Mouse (Mus musculus) large intestine, adult 2 months (tissue): ENCODE data around the gene Gm20683. TPM values are rescaled to one million over a fixed set of nuclear protein-coding genes. Genes with fewer than 3 reads are reported as not detected.

Experiments used
- DNase-seq: peaks from one replicate; pipeline ENCODE4 v3.0.0-alpha.2; 2012; ENCODE audit warnings: low read depth, low spot score
- WGBS: fragments of 180-500 bp; shearing (Covaris S2); methylation state at CpG from one replicate; pipeline ENCODE4 v1.1.7; 2018; 5-methylcytosine and 5-hydroxymethylcytosine counted together
- polyA plus RNA-seq: library from polyadenylated mRNA; depleted of rRNA; stranded (reverse); fragments of >200 nt; gene quantifications from 2 replicates; pipeline ENCODE4 v1.2.3, GENCODE M21; 2012

Gene Gm20683
- polyA plus RNA-seq, 1 experiment = 22.2 TPM

DNA sequence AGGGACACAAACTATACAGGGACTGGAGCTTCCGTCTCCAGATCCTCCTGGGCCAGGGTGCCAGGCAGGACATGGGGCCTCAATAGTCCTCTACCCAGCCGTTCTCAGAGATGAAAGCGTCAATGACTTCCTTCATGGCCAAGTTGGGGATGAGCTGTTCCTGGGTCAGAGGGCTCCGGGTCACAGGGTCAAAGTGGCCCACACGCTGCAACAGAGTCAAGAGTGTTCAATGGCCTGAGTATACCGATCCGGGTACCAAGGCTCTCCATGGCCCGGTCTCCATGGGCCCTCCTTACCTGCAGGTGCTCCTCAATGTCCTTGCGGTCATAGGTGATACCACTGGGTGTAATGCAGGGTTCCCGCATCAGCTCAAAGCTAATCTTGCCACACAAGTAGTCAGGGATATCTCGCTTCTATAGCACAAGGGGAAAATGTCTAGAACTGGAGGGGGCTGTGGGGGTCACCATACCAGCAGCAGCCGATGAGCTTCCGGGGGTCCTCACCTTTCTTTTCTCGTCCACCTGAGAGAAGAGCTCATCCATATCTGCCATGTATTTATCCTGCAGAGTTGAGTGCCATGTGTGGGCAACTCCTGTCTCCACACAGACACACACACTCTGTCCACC, 10.6 kb downstream of the Gm20683 start:
- WGBS = 81% methylated on average over 14 of the region's 14 CpGs
- no peak for DNase-seq

DNA sequence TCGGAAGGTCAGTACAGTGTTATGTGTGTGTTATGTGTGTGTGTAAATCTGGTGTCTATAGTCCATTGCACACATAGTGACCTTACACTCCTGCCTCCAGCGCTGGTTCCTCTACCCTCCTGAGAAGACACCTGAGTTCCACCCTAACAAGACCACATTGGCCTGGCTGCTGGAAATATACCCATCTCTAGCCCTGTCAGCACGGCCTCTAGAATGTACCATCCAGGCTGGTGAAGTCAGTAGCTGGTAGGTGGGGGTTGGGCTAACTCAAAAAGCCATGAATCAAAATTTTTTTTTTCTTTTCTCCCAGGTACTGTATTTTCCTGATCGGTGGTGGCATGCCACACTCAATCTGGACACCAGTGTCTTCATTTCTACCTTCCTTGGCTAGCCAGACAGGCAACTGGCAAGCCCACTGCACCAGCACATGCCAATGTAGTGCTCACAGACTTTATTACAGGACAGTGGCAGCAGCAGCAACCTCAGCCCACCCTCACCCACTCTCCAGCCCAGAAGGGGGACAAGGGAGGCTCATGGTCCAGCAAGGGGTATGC, 11.3 kb downstream of the Gm20683 start:
- WGBS = 71% methylated on average over 4 of the region's 4 CpGs
- no peak for DNase-seq

DNA sequence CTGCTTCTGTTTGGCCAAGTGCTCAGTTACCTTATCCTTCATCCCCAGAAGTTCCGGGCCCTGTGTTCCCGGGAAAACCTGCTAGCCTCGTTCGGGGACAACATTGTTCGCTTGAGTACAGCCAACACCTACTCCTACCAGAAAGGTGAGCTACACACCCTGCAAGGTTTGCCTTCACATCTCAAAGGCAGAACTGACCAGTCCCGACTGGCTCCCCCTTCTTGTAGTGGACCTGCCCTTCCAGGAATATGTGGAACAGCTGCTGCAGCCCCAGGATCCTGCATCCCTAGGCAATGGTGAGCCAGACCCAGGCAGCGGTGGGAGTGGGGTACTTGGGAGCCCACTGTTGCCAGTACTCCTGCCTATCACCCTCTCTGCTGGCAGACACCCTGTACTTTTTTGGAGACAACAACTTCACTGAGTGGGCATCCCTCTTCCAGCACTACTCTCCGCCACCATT, 12.0 kb downstream of the Gm20683 start:
- WGBS = 27% methylated on average over 8 of the region's 8 CpGs
- no peak for DNase-seq

DNA sequence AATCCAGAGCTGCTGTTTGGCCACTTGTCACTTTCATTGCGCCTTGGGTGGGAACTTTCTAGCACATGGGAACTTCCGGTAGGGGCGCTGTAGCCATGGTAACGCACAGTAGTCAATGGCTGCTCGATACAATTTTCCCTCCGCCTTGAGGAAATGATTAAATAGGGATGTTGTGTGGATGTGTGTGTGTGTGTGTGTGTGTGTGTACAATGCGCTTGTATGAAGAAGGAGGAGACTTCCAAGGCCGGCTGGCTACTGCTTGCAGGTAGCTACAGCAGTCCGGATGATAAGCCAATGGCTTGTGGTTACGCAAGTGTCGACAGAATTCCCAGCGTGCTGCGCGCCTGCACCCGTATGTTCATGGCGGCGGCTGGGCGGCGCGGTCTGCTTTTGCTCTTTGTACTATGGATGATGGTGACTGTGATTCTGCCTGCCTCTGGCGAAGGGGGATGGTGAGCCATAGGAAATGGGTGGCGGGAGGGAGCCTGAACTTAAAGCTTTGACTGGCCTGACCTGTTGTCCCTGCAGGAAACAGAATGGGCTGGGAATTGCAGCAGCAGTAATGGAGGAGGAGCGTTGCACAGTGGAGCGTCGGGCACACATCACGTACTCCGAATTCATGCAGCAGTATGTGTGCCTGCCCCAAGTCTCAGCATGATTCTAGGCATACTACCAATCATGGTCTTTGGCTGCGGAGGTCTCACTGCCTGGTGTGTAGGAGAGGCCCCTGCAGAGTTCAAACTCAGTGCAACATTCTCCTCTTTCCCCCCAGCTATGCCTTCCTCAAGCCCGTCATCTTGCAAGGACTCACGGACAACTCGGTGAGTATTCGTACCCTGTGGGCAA, 12.6 kb downstream of the Gm20683 start, which contains the start of gene Jmjd8:
Jmjd8 (plus strand) TSS at position 156 of the 846 bp plus-strand sequence.
- WGBS = under 1% methylated on average over 32 of the region's 32 CpGs
- DNase-seq = no peak

DNA sequence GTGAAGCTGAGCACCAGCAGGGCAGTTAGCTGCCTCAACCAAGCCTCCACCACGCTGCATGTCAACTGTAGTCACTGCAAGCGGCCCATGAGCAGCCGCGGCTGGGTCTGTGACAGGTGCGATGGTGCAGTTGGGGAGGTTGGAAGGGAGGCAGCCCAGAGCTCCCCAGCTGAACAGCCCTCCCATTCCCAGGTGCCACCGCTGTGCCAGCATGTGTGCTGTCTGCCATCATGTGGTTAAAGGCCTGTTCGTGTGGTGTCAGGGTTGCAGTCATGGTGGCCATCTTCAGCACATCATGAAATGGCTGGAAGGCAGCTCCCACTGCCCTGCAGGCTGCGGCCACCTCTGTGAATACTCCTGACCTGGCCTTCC, 13.4 kb downstream of the Gm20683 start:
- no peak for DNase-seq
- WGBS = 79% methylated on average over 8 of the region's 8 CpGs

DNA sequence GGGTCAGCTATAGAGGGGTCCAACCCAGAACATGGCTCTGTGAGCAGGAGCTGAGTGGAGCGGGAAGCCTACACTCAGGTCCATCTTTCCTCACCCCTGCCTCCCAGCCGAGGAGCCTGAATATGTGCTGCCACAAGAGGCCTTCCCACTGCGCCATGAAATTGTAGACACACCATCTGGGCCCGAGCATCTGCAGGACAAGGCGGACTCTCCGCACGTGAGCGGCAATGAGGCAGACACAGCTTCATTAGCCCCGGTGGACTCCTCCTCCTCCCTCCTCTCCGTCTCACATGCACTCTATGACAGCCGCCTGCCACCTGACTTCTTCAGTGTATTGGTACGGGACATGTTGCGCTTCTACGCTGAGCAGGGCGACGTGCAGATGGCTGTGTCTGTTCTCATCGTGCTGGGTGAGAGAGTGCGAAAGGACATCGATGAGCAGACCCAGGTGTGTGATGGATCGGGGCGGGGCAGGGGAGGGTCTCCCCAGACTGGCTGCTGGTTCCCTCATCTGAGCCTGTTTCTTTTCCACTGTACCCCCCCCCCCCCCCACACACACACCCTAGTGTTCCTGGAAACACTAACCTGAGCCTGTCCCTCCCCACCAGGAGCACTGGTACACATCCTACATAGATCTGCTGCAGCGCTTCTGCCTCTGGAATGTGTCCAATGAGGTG, 13.9 kb downstream of the Gm20683 start:
- DNase-seq = no peak
- 92% methylated on average over 22 of the region's 22 CpGs for WGBS

DNA sequence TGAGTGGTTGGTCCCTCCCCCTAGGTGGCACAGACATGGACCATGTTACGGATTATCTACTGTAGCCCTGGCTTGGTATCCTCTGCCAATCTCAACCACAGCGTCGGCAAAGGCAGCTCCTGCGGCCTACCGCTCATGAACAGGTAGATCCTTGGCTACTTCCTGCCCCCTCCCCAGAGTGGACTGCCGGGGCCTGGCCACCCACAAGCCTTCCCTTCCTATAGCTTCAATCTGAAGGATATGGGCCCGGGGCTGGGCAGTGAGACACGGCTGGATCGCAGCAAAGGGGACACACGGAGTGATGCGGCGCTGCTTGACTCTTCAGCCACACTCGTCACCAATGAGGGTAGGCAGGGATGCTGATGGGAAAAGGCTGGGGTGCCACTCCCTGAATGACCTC, 14.6 kb downstream of the Gm20683 start:
- 92% methylated on average over 13 of the region's 13 CpGs for WGBS
- DNase-seq = no peak

DNA sequence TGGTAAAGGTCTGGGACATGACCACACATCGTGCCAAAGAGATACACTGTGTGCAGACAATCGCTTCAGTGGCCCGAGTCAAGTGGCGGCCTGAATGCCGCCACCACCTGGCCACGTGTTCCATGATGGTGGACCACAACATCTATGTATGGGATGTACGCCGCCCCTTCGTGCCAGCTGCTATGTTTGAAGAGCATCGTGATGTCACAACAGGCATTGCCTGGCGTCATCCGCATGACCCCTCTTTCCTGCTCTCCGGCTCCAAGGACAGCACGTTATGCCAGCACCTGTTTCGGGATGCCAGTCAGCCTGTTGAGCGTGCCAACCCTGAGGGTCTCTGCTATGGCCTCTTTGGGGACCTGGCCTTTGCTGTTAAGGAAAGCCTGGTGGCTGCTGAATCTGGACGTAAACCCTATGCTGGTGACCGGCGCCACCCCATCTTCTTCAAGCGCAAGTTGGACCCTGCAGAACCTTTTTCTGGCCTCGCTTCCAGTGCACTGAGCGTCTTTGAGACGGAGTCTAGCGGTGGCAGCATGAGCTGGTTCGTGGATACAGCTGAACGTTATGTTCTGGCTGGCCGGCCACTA, 15.5 kb downstream of the Gm20683 start:
- 94% methylated on average over 27 of the region's 27 CpGs for WGBS

DNA sequence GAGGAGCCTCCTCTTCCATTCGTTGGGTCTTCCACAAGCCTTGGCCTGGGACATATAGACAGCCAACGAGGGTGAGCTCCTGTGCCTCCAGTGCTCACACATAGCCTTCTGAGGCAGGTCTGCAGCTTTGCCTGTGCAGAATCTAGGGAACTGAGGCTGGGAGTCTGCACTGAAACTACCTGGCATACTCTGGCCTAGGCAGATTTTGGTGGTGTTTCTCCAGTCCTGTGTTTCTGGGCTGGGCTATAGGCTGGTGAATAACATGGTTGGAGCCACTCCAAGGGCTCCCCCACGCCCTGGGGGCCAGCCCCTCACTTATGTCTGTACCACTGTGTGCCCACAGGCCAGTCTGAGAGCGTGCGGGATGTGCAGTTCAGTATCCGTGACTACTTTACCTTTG, 16.3 kb downstream of the Gm20683 start:
- no peak for DNase-seq
- WGBS = 92% methylated on average over 6 of the region's 6 CpGs

More for the DNA sequence above, 15.5 kb downstream of the Gm20683 start:
- DNase-seq = no peak

DNA sequence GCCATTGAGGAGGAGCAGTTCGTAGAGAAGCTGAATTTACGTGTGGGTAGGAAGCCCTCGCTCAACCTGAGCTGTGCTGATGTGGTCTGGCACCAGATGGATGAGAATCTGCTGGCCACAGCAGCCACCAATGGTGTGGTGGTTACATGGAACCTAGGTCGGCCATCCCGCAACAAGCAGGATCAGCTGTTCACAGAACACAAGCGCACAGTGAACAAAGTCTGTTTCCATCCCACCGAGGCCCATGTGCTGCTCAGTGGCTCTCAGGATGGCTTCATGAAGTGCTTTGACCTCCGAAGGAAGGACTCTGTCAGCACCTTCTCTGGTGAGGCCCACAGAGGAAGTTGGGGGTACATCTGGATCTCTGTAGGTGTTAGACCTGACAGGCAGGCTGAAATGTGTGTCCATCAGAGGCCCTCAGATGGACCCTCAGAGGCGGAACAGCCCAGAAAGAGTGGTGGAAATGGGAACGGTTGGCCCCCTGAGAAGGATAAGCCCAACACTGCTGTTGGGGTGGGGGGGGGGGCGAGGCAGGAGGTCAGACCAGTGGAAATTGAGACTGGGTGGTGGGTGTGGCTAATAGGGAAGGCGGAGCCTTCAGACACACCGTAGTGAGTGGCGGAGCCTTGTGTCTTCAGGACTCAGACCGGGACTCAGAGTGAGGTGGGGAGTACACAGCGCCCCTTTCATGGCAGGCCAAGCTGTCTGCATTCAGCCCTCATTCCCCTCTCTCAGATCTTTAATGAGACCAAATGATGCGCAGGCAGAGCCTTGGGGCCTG, 17.0 kb downstream of the Gm20683 start:
- DNase-seq = no peak
- 71% methylated on average over 17 of the region's 17 CpGs for WGBS

DNA sequence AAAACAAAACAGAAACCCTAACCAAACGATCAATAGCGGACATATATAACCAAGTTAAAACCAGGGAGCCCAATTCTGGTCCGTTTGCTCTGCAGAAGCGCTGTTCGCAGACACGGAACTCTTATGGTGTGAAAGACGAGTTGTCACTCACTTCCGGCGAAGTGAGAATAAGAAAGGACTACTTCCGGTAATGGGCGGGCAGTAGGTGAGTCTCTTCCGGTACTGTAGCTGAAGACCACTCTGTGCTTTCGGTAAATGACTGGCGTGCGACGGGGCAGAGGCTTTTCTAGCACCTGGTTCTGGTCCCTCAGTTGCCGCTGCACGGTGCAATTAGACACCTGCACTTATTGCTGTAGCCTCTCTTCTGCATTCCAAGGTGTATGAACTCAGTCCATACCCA, 18.1 kb downstream of the Gm20683 start, which contains the start of gene Wdr24:
Wdr24 (plus strand) TSS at position 176 of the 400 bp plus-strand sequence.
- WGBS = under 1% methylated on average over 18 of the region's 18 CpGs
- DNase-seq = no peak

DNA sequence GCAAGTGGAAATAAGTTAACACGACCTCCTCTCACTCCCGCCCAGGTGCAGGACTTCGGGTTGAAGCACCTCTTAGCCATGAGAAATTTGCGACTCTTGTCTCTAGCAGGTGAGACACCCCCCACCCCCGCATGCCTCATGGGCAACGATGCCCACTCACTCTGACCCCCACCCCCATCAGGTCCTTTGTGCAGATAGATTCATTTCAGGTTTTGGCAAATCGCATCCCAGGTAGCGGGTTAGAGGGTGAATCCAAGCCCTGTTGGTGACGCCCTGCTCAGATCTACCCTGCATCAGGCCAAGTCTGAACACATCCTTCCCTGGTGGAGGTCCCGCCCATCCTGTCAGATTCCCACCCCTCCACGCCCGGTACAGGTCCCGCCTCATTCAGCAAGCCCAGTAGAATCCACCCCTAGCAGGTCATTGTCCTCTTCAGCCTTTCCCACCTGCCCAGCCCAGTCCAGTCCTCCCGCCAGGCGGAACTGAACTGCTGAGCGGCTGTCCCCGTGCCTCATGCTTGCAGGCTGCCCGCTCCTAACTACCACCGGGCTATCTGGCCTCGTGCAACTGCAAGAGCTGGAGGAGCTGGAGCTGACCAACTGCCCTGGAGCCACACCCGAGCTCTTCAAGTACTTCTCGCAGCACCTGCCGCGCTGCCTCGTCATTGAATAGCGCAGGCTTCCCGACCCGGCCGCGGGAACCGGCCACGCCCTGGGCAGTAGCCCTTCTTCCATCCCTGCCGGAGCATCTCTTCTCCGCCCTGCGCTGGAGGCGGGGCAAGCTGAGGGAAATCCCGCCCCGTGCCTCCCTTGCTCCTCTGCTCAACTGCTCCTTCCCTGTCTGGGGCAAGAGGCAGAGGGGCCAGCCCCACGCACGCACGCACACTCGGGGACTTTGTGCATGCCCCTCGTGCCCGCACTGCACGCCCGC, 22.4 kb downstream of the Gm20683 start:
- 8% methylated on average over 46 of the region's 46 CpGs for WGBS
- no peak for DNase-seq

DNA sequence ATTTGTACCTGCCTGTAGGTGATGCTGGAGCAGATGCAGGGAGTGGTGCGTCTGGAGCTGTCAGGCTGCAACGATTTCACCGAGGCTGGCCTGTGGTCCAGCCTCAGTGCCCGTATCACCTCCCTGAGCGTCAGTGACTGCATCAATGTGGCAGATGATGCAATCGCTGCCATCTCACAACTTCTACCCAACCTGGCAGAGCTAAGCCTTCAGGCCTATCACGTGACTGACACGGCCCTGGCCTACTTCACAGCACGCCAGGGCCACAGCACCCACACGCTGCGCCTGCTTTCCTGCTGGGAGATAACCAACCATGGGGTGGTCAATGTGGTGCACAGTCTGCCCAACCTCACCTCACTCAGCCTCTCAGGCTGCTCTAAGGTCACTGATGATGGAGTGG, 23.9 kb downstream of the Gm20683 start:
- no peak for DNase-seq
- 76% methylated on average over 11 of the region's 11 CpGs for WGBS

DNA sequence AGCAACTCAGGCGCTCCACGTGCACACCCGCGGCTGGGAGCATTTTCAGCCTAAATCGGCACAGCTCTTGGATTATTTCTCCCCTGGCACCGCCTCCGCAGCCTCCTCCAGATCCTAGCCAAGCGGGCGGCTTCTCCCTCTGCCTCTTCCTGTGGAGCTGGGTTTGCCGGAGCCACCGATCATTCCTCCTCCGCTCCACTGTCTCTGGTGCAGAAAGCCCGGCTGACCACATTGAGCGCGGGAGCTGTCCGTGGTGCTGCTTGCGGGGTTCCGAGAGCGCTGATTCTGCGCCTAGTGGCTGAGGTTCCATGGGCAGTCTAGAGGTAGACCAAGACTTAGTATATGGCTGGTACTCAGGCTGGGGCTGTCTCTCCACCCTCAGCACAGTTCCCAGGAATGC, 28.1 kb downstream of the Gm20683 start:
- no peak for DNase-seq
- 4% methylated on average over 20 of the region's 20 CpGs for WGBS

DNA sequence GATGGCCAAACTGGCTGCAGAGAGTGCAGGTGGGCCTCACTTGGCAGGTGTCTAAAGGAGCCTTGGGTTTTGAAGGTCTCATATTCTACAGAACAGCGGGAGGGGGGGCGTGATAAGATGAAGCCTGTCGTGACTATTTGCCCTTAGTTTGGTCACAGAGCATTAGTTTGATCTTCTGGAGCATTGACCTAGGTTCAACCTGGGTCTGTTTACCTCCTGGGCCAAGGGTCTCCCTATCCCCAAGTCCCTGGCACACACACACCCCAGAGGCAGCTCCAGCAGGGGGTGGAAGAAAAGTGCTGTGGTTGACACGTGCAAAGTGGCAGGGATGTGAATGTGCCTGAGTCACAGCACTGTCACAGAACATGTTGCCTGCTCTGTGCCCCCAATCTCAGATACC, 30.7 kb downstream of the Gm20683 start:
- 67% methylated on average over 4 of the region's 4 CpGs for WGBS
- no peak for DNase-seq

DNA sequence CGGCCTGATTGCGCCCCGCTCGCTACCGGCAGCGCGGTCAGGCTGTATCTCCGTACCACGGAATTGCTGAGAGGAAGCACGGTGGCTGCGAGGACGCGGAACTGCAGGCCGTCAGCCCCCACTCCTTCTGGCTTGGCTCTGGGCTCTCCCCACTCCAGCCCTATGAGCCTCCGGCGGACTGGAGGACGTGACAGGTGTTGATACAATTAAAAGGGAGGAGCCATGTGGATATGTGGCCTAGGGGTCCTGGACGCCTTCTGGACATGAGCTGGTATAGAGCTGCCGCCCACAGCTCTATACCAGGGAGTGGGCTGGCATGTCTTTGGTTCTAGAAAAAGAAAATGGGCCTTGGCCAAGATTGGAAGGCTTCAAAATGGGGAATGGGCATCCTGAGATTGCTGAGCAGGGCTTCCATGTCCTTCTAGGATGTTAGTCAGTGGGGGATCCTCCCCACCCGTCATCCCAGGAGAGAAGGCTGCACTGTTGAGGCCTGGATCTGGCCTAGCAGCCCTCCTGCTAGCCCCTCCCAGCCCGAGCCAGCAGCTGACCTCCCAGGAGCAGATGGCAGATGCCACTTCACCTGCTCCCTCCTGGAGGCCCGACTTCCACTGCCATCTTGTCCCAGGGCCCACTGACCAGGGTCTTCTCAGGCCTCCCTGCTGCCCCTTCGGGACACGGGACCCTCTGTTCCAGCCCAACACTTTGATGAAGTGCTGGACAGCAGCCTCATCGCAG, 31.8 kb downstream of the Gm20683 start:
- WGBS = 16% methylated on average over 25 of the region's 25 CpGs
- no peak for DNase-seq

DNA sequence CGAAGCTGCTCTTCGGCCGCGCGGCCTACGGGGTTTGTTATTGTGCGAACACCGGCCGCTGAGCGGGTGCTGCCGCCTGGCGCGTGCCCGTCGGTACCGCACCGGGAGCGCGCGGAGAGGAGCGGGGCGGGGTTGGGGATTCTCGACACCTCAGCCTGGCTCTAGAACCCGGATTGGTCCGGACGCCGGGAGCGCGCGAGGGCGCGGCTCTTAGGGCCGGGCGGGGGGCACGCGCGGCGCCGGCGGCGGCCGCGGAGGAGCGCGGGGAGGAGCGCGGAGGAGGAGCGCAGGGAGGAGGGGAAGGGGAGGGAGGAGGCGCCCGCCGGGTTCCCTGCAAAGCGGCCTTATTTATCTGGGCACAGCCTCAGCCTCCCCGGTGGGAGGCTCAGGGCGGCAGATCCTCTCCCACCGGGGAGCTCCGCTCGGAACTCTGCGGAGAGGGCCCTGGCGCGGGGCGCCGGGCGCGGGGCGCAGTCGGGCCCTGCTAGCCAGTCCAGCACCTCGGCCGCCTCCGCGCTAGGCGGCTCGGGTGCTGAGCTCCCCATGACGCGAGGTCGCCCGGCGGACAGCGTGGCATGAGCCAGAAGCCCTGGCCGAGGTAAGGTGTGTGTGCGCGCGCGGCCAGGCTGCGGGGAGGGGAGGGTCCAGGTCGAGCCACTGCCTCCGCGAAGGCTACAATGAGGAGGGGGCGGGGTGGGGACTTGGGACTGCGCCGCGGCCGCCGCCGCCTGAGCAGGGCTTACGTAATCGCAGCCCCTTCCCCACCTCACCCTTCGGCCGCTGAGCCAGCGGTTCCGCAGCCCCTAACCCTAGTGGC, 32.6 kb downstream of the Gm20683 start, which contains the start of gene Fbxl16:
Fbxl16 (plus strand) TSS at position 297 of the 817 bp plus-strand sequence.
- WGBS = 1% methylated on average over 87 of the region's 100 CpGs
- no peak for DNase-seq
